Mouse (Mus musculus): ENCODE data around the gene Pdik1l. TPM values are rescaled to one million over a fixed set of nuclear protein-coding genes. Genes with fewer than 3 reads are reported as not detected.
"Not testable (repeated sequence)": the region's sequence is repeated elsewhere in the genome, so short reads cannot be mapped to it uniquely, and the experiment has no call there.

Pdik1l gene
- polyA plus RNA-seq, 1 experiment from 2014 or later, result 32.4 TPM

GRCm38 (mm10) chr4:134297369-134297768 is 9.7 kb upstream of the Pdik1l start:
- WGBS, result 94% methylated on average over 8 of the region's 8 CpGs

GRCm38 (mm10) chr4:134296523-134296922 is 8.8 kb upstream of the Pdik1l start:
- ATAC-seq, result no peak

More at GRCm38 (mm10) chr4:134297369-134297768, 9.7 kb upstream of the Pdik1l start:
- H3K9me3 ChIP-seq (replicated peaks), result no peaks in the 10 kb centered on the region
- no peak for ATAC-seq
- H3K9ac ChIP-seq, result no peak overlapping the region
- H3K36me3 ChIP-seq (ENCODE audit: poor library complexity, severe bottlenecking), result no peaks in the 10 kb centered on the region
- no peak overlapping the region for H3K4me3 ChIP-seq
- no peaks in the 10 kb centered on the region for H3K4me1 ChIP-seq
- H3K4me2 ChIP-seq, result no peak overlapping the region
- H3K27ac ChIP-seq, result no peak overlapping the region
- H3K27me3 ChIP-seq, result 0 out of 2 replicates have a peak, but pooled peaks cover 7% of the 10 kb centered on the region

GRCm38 (mm10) chr4:134296096-134296495 is 8.4 kb upstream of the Pdik1l start:
- H3K4me3 ChIP-seq; H3K36me3 ChIP-seq (ENCODE audit: poor library complexity, severe bottlenecking); H3K27ac ChIP-seq; H3K4me1 ChIP-seq; H3K9me3 ChIP-seq (replicated peaks); H3K27me3 ChIP-seq; H3K9ac ChIP-seq; H3K4me2 ChIP-seq; ATAC-seq: not testable (repeated sequence)
- 85% methylated on average over 4 of the region's 4 CpGs for WGBS

More at GRCm38 (mm10) chr4:134296523-134296922, 8.8 kb upstream of the Pdik1l start:
- Histone ChIP-seq H3K9me3 (replicated peaks) (no peaks in the 10 kb centered on the region), H3K4me3 (no peak overlapping the region), H3K27ac (no peak overlapping the region), H3K4me2 (no peak overlapping the region), H3K27me3 (0 out of 2 replicates have a peak, but pooled peaks cover 7% of the 10 kb centered on the region), H3K9ac (no peak overlapping the region), H3K36me3 (ENCODE audit: poor library complexity, severe bottlenecking) (no peaks in the 10 kb centered on the region), H3K4me1 (no peaks in the 10 kb centered on the region)
- 92% methylated on average over 4 of the region's 4 CpGs for WGBS

DNA sequence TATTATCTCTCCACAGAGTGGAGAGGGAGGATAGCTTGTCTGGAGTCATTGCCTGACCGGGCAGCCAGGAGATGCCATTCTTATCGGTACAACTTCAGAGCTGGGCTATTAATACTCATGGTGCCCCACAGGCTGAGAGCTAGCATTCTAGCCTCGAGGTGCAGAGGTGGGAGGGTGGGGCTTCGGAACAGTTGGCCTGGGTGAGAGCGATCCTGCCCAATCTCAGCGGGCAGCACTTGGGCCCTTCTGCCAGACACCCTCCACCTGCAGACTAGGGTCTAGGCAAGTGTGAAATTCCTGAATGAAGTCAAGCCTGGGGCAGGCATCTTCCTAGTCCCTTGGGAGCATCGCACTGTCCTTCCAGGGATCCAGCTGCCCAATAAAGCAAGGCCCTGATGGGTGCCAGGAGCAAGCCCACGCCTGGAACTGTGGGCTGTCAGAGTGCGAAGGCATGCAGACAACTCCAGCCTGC is 6.0 kb upstream of the Pdik1l start:
- no peak for ATAC-seq
- H3K4me1 ChIP-seq, result peaks cover 5% of the 10 kb centered on the region; the same call in 1 of the 2 replicates
- H3K4me2 ChIP-seq, result no peak overlapping the region
- H3K27me3 ChIP-seq, result 0 out of 2 replicates have a peak, but pooled peaks cover 7% of the 10 kb centered on the region
- H3K36me3 ChIP-seq (ENCODE audit: poor library complexity, severe bottlenecking), result no peaks in the 10 kb centered on the region
- WGBS, result 76% methylated on average over 9 of the region's 9 CpGs
- no peak overlapping the region for H3K4me3 ChIP-seq
- no peak overlapping the region for H3K27ac ChIP-seq
- no peak overlapping the region for H3K9ac ChIP-seq
- H3K9me3 ChIP-seq (replicated peaks), result no peaks in the 10 kb centered on the region

DNA sequence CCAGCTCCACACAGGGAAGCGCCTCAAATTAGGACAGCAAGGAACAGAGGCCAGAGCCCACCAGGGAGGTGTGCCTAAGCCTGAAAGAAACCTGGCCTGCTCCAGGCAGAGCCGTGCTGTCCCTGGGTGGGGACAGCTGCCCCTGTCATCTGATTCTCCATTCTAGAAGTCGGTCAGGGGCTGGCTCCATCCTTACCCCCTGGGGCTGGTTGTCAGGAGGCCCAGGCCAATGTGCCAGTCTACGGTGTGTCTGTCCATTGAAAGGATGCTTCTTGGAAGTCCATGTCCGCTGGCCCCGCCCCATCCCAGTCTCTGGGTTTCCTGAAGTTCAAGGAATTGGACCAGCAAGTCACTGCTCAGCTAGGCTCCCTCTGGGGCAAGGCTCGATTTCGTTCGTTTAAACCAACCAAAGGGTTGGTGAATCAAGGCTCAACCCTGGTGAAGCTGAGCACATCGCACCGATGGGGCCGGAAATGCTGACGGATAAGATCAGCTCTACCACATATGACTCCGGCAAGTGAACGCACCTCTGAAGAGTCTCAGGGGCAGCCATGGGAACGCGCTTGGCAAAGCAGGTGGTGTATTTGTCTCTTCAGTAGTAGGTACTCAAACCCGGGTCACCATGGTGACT is 5.5 kb upstream of the Pdik1l start:
- Histone ChIP-seq H3K27ac (no peak overlapping the region), H3K9ac (no peak overlapping the region)
- WGBS, result 79% methylated on average over 18 of the region's 18 CpGs

DNA sequence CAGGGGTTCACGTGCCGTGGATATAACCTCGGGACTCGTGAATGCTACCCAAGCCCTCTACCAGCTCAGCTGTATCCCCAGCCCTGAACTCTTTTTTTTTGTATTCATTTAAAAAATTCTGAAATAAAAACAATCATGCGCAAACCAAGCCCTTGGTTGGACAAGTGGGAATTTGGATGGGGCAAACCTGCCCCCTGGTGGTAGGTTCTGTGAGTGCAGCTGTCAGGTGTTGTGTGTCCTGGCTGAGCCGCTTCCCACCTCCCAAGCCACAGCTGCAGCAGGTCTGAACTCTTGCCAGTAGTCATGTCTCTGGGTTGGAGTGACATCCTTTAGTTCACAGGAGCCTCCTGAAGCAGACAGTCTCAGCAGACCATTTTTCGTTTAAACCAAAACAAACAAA is 4.4 kb upstream of the Pdik1l start:
- Histone ChIP-seq H3K4me2 (no peak overlapping the region), H3K4me1 (peaks cover 13% of the 10 kb centered on the region), H3K9me3 (replicated peaks) (no peaks in the 10 kb centered on the region), H3K4me3 (no peak overlapping the region), H3K36me3 (ENCODE audit: poor library complexity, severe bottlenecking) (no peaks in the 10 kb centered on the region), H3K9ac (no peak overlapping the region), H3K27ac (no peak overlapping the region), H3K27me3 (0 out of 2 replicates have a peak, but pooled peaks cover 7% of the 10 kb centered on the region)
- 26% methylated on average over 7 of the region's 7 CpGs for WGBS
- ATAC-seq, result no peak

More for the DNA sequence above, 5.5 kb upstream of the Pdik1l start:
- no peak overlapping the region for H3K4me3 ChIP-seq
- peaks cover 10% of the 10 kb centered on the region for H3K4me1 ChIP-seq
- H3K4me2 ChIP-seq, result no peak overlapping the region
- 0 out of 2 replicates have a peak, but pooled peaks cover 7% of the 10 kb centered on the region for H3K27me3 ChIP-seq
- no peak for ATAC-seq
- no peaks in the 10 kb centered on the region for H3K9me3 ChIP-seq (replicated peaks)
- H3K36me3 ChIP-seq (ENCODE audit: poor library complexity, severe bottlenecking), result no peaks in the 10 kb centered on the region

- Histone ChIP-seq H3K27me3 (0 out of 2 replicates have a peak, but pooled peaks cover 7% of the 10 kb centered on the region), H3K36me3 (ENCODE audit: poor library complexity, severe bottlenecking) (peaks cover 7% of the 10 kb centered on the region), H3K4me2 (peak overlapping the region; percentile 79), H3K9ac (peak overlapping the region; percentile 96), H3K9me3 (replicated peaks) (no peaks in the 10 kb centered on the region), H3K4me1 (peaks cover 25% of the 10 kb centered on the region), H3K27ac (peak overlapping the region; percentile 99), H3K4me3 (peak overlapping the region; percentile 99)
- WGBS, result 50% methylated on average over 11 of the region's 11 CpGs
- no peak for ATAC-seq
Observed at GRCm38 (mm10) chr4:134288397-134289256, 932 bp upstream of the Pdik1l start.

DNA sequence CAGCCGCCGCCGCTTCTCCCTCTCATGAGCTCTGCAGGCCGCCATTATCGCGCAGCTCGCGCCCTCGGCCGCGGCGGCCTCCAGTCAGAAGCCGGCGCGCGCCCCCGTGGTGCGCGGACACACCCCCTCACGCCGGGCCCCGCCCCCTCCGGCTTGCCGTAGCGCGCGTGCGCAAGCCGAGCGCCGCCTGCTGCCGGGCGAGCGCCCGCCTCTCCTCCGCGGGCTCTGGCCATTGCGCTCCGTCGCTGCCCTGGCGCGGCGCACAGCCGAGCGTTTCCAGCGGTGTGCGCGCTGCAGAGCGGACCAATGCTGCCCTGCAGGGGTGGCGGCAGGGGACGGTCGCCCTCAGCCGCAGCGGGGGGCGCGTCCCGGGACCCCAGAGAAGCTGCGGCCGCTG is 529 bp downstream of the Pdik1l start:
- Histone ChIP-seq H3K4me3 (peak overlapping the region; percentile 99), H3K27ac (peak overlapping the region; percentile 99), H3K4me2 (peak overlapping the region; percentile 79), H3K9ac (peak overlapping the region; percentile 96), H3K4me1 (peaks cover 25% of the 10 kb centered on the region), H3K27me3 (no peaks in the 10 kb centered on the region), H3K9me3 (replicated peaks) (no peaks in the 10 kb centered on the region), H3K36me3 (ENCODE audit: poor library complexity, severe bottlenecking) (peaks cover 21% of the 10 kb centered on the region)
- under 1% methylated on average over 58 of the region's 59 CpGs for WGBS
- ATAC-seq, result peak; percentile 97

DNA sequence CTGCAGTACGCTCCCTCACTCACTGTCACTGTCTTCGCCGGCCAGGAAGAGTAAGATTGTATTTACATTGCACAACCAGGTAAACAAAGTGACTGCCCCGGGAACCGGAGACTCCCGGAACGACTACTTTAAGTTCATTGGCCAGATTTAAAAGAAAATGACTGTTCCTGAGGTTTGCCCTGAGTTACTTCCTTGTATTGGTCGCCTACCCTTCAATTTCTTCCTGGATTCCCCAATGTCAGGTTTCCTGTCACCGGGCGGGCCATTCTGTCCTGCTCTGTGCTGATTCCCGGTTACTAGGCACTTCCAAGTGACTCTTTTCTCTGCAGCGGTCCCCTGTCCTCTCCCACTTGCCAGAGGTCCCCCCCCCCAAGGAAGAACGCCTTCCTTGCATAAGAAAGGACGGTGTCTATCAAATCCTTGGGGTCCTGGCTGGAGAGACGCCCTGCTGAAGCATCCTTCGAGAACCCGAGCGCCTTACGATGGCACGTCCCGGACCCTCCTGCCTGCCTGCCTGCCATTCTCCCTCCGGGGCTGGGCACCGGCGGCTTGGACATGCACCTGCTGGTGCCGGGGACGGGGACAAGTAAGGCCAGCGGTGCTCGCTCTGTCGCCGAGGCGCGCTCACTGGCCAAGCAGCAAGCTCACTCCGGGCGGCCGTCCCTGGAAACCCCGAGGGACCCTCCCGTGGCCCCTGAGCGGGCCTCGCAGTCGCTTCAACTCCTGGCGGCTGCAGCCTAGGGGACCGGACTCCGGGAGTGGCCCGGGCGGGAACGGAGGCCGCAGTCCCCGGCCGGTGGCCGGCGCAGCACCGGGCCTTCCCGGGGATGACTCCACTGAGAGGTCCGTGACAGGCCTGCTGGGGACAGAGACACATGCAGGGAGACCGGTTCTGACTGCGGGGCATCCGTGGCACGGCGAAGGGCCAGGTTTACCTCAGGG is 1.2 kb downstream of the Pdik1l start:
- peak overlapping the region; percentile 99 for H3K27ac ChIP-seq
- WGBS, result 3% methylated on average over 59 of the region's 59 CpGs
- H3K27me3 ChIP-seq, result no peaks in the 10 kb centered on the region
- peak overlapping the region; percentile 79 for H3K4me2 ChIP-seq
- peaks cover 25% of the 10 kb centered on the region for H3K4me1 ChIP-seq
- H3K36me3 ChIP-seq (ENCODE audit: poor library complexity, severe bottlenecking), result peaks cover 26% of the 10 kb centered on the region
- H3K9me3 ChIP-seq (replicated peaks), result no peaks in the 10 kb centered on the region
- peak overlapping the region; percentile 96 for H3K9ac ChIP-seq
- peak overlapping the region; percentile 99 for H3K4me3 ChIP-seq
- peak; percentile 74 for ATAC-seq

DNA sequence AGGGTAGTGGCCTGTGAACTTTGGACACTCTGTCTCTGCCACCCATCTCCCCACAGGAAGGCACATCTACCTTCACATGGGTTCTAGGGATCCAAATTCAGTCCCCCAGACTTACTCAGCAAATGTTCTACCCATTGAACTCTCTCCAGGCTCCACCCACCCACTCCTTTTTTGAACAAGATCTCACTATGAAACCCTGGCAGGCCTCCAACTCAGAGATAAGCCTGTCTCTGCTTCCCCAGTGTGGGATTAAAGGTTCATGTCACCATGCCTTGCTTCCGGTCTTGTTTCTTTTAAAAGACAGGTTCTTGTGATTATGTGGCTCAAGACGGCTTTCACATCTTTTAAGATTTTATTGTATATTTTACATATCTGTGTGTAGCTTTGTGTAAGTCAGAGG is 2.8 kb downstream of the Pdik1l start:
- 89% methylated on average over 2 of the region's 2 CpGs for WGBS
- Histone ChIP-seq H3K4me1 (peaks cover 25% of the 10 kb centered on the region), H3K9me3 (replicated peaks) (no peaks in the 10 kb centered on the region), H3K36me3 (ENCODE audit: poor library complexity, severe bottlenecking) (peaks cover 39% of the 10 kb centered on the region), H3K27ac (no peak overlapping the region), H3K9ac (no peak overlapping the region), H3K27me3 (no peaks in the 10 kb centered on the region), H3K4me3 (no peak overlapping the region), H3K4me2 (no peak overlapping the region)
- no peak for ATAC-seq

Data from forebrain, embryonic 13.5 days (tissue).